Mouse (Mus musculus) C2C12 (cell line): Measurements from ENCODE around the gene Adgrv1.

Experiments
- CEBPB ChIP-seq: IDR thresholded peaks from one replicate; pipeline ENCODE4 v1.6.1; 2011; ENCODE audit warnings: low read depth, mild to moderate bottlenecking, control low read depth, moderate library complexity
- CTCF ChIP-seq: IDR thresholded peaks from one replicate; pipeline ENCODE4 v1.5.1; 2011; ENCODE audit not compliant: control insufficient read depth, insufficient read depth, insufficient read length
- USF1 ChIP-seq: IDR thresholded peaks from one replicate; pipeline ENCODE4 v1.6.1; 2011; ENCODE audit warnings: low read depth, mild to moderate bottlenecking, control low read depth, moderate library complexity

GRCm38 (mm10) chr13:81176820-81177219, 456.1 kb downstream of the Adgrv1 start:
- TF ChIP-seq CTCF (no peak), CEBPB (no peak), USF1 (no peak)
